Mouse (Mus musculus) lung, postnatal 0 days (tissue): ENCODE data around the gene Fbxw11.

Experiments used
- CTCF ChIP-seq: IDR thresholded peaks from 2 replicates; pipeline ENCODE4 v1.5.1; 2016; ENCODE audit warnings: antibody characterized with exemption, mild to moderate bottlenecking
- EP300 ChIP-seq: IDR thresholded peaks from 2 replicates; pipeline ENCODE4 v1.6.1; 2016; ENCODE audit warnings: antibody characterized with exemption, mild to moderate bottlenecking, control low read depth

DNA sequence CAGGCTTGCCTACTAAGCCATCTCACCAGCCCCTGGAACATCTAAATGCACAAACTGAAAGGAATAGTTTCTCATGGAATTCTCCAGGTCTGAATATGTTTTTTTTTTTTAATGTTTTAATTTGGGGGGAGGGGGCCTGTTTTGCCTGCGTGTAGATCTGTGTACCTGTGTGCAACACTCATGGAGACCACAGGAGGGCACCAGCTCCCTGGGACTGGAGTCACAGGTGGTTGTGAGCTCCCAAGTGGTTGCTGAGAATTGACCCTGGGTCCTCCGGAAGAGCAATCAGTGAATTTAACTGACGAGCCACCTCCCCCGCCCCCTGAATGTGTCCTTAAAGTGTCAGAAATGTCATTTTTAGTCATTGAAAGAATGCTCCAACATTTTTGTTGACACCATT lies 48.4 kb upstream of the Fbxw11 start:
- TF ChIP-seq CTCF (peak; percentile 28; the same call in 1 of the 2 replicates), EP300 (no peak)
